Mouse (Mus musculus) forebrain, postnatal 0 days (tissue): ENCODE measurements around the gene Pard3. TPM values are rescaled to one million over a fixed set of nuclear protein-coding genes. Genes with fewer than 3 reads are reported as not detected.

Source experiments
- ATAC-seq: fragments of 200-750 bp; cut with Nextera tagmentation; 2 replicates; pipeline ENCODE4 v1.8.0; 2017; ENCODE audit warnings: mild to moderate bottlenecking, moderate library complexity
- DNase-seq: peaks from one replicate; pipeline ENCODE4 v3.0.0-alpha.2; 2015
- H3K27ac ChIP-seq: fragments of 300-500 bp; sonication (generic); 2 replicates; pipeline ENCODE4 v1.5.1; 2014; ENCODE audit warnings: low read depth, mild to moderate bottlenecking, antibody characterized with exemption, low read length, moderate library complexity, mixed read lengths
- H3K27me3 ChIP-seq: fragments of 300-500 bp; sonication (generic); 2 replicates; pipeline ENCODE4 v1.6.1; 2014; ENCODE audit warnings: mild to moderate bottlenecking, low read length, mixed read lengths; ENCODE audit not compliant: insufficient read depth
- H3K36me3 ChIP-seq: fragments of 300-500 bp; sonication (generic); 2 replicates; pipeline ENCODE4 v1.6.1; 2014; ENCODE audit warnings: mild to moderate bottlenecking, moderate library complexity; ENCODE audit not compliant: insufficient read depth
- H3K4me1 ChIP-seq: fragments of 300-500 bp; sonication (generic); 2 replicates; pipeline ENCODE4 v1.6.1; 2014; ENCODE audit warnings: antibody characterized with exemption; ENCODE audit not compliant: insufficient read depth
- H3K4me2 ChIP-seq: fragments of 300-500 bp; sonication (generic); 2 replicates; pipeline ENCODE4 v1.6.1; 2014; ENCODE audit warnings: low read depth, mild to moderate bottlenecking, moderate library complexity
- H3K4me3 ChIP-seq: fragments of 300-500 bp; sonication (generic); 2 replicates; pipeline ENCODE4 v1.5.1; 2014; ENCODE audit warnings: low read depth, low read length, mixed read lengths
- H3K9ac ChIP-seq: fragments of 300-500 bp; sonication (generic); 2 replicates; pipeline ENCODE4 v1.6.1; 2014; ENCODE audit warnings: mild to moderate bottlenecking
- H3K9me3 ChIP-seq: fragments of 300-500 bp; sonication (generic); 2 replicates; pipeline ENCODE4 v1.6.1; 2016; ENCODE audit warnings: low read length
- CTCF ChIP-seq: sonication (generic); IDR thresholded peaks from 2 replicates; pipeline ENCODE4 v1.5.1; 2016; ENCODE audit warnings: antibody characterized with exemption, control low read depth, low read depth
- WGBS: fragments of 180-500 bp; shearing (Covaris S2); extraction: QIAGEN DNeasy Blood & Tissue Kit; methylation state at CpG from one replicate; pipeline ENCODE4 v1.1.7; 2014; 5-methylcytosine and 5-hydroxymethylcytosine counted together
- polyA plus RNA-seq: library from polyadenylated mRNA; unstranded; fragments of >200 nt; fragmentation: Nextera tagmentation; extraction: Ambion mirVana; gene quantifications from 2 replicates; pipeline ENCODE4 v1.2.1, GENCODE M21; 2015
- total RNA-seq: library from RNA; depleted of rRNA; stranded (reverse); fragments of >200 nt; gene quantifications from 2 replicates; pipeline ENCODE4 v1.2.3, GENCODE M21; 2014

Pard3 gene
- total and polyA plus RNA-seq, 2 experiments from 2014 or later, result 11.4 to 31.0 TPM

DNA sequence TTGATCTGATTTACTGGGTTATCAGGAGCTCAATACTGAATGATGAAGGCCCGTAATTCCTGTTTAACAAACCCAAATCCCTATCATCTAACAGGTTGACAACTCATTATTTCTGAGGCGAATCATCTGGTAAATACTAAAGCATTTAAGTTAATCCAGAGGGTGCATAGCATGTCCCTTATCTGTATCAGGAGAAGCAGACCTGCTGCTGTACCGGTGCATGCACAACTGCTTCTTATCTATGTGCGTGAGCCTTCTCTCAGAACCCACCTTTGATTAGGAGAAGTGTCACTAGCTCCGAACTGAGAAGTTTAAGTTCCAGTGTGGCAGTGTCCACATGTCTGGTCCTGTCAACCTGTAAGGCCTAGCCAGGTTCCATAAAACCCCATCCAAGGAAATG, 499.9 kb downstream of the Pard3 start:
- ATAC-seq (no peak), DNase-seq (no peak)
- H3K4me2 ChIP-seq, result no peak overlapping the region
- no peak for TF ChIP-seq CTCF
- no peaks in the 10 kb centered on the region for H3K9me3 ChIP-seq
- no peak overlapping the region for H3K27ac ChIP-seq
- H3K9ac ChIP-seq, result no peak overlapping the region
- H3K36me3 ChIP-seq, result no peaks in the 10 kb centered on the region
- no peaks in the 10 kb centered on the region for H3K4me1 ChIP-seq
- H3K27me3 ChIP-seq, result no peaks in the 10 kb centered on the region
- WGBS, result 97% methylated on average over 5 of the region's 5 CpGs
- H3K4me3 ChIP-seq, result no peak overlapping the region

DNA sequence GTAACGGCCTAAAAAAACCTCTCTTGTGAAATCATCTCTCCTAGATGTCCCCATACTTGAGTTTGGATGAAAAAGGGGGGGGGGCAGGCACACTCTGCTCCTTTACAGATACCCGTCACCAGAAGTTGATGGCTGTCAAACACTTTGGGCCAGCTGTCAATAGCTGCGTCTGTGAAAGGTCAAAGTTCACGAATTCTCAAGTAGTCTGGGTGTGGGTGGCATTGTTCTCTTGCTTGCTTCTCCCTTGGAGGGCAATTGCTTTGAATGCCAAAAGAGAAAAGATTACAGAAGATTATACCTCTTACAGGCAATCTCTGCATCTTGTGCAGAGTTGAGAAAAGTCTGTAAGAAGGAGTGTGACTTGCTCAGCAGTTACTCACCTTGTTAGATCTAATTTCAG, 500.7 kb downstream of the Pard3 start:
- ATAC-seq (no peak), DNase-seq (no peak)
- 32% methylated on average over 4 of the region's 4 CpGs for WGBS
- H3K36me3 ChIP-seq, result no peaks in the 10 kb centered on the region
- no peak overlapping the region for H3K27ac ChIP-seq
- no peaks in the 10 kb centered on the region for H3K27me3 ChIP-seq
- no peak overlapping the region for H3K9ac ChIP-seq
- no peak overlapping the region for H3K4me3 ChIP-seq
- H3K4me1 ChIP-seq, result no peaks in the 10 kb centered on the region
- no peak for TF ChIP-seq CTCF
- H3K4me2 ChIP-seq, result no peak overlapping the region
- H3K9me3 ChIP-seq, result no peaks in the 10 kb centered on the region

DNA sequence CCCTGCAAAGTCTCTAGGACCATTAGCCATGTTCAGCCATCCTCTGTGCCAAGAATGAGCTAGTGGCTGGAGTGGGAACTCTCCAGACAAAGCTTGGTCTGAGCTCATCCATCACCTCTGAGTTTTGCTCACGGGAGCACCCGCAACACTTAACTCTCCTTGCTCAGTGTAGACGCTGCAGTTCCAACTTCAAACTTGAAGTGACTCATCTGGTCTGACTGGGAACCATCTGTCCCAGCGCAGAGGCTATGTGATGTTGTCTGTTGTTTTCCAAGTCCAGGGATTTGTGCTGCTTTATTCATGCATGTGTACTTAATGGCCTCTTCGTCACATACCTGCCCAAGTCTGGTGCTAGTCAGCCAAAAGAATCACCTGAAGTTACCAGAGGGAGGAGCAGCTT, 505.5 kb downstream of the Pard3 start:
- Histone ChIP-seq H3K9ac (no peak overlapping the region), H3K4me2 (no peak overlapping the region), H3K4me3 (no peak overlapping the region), H3K27me3 (no peaks in the 10 kb centered on the region), H3K9me3 (no peaks in the 10 kb centered on the region), H3K27ac (no peak overlapping the region), H3K4me1 (no peaks in the 10 kb centered on the region), H3K36me3 (no peaks in the 10 kb centered on the region)
- 69% methylated on average over 5 of the region's 5 CpGs for WGBS
- DNase-seq, result no peak
- no peak; the same call in 1 of the 2 replicates for ATAC-seq
- no peak for TF ChIP-seq CTCF

DNA sequence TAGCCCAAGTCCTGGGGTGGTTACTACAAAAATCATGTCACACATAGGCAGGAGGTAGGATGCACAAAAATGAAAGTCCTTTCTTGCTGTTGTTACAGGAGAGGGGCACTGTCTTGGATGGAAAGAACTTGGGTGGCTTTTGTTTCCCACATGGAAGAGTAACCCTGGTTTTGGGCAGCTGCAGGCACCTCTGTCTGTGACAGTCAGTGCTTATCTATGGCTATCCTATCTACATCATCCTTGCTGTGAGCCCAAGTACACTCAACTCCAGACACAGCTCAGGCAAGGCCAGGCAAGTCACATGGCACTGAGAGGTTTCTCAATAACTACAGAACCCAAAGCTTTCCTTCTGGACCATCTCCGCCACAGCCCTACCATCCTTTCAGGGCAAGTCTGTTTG, 506.8 kb downstream of the Pard3 start:
- TF ChIP-seq CTCF, result no peak
- ATAC-seq, result no peak
- no peaks in the 10 kb centered on the region for H3K36me3 ChIP-seq
- H3K4me3 ChIP-seq, result no peak overlapping the region
- H3K4me2 ChIP-seq, result no peak overlapping the region
- H3K4me1 ChIP-seq, result no peaks in the 10 kb centered on the region
- 97% methylated on average over 1 of the region's 1 CpGs for WGBS
- no peak overlapping the region for H3K9ac ChIP-seq
- no peaks in the 10 kb centered on the region for H3K9me3 ChIP-seq
- no peak for DNase-seq
- no peak overlapping the region for H3K27ac ChIP-seq
- H3K27me3 ChIP-seq, result no peaks in the 10 kb centered on the region

DNA sequence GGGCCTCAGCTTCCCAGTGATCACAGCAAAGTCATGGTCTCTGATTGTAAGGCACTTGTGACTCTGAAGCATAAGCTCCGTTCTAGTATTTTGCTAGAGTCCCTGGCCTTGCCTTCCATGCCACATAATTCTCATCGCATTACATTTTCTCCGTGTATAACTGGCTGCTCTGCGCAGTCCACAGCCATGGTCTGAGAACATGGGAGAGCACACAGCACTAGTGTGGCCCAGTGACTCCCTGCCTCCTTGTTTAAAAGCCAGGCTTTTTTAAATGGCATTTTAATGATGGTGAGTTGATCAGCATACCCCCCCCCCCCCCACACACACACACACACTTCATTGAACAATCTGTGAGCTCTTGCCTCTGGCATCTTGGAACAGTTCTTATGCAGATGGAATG, 508.8 kb downstream of the Pard3 start:
- peak; percentile 16; the same call in 1 of the 2 replicates for ATAC-seq
- no peak overlapping the region for H3K27ac ChIP-seq
- no peaks in the 10 kb centered on the region for H3K4me1 ChIP-seq
- no peak for DNase-seq
- 56% methylated on average over 4 of the region's 4 CpGs for WGBS
- TF ChIP-seq CTCF, result no peak
- no peak overlapping the region for H3K4me2 ChIP-seq
- H3K4me3 ChIP-seq, result no peak overlapping the region
- H3K36me3 ChIP-seq, result no peaks in the 10 kb centered on the region
- H3K9me3 ChIP-seq, result no peaks in the 10 kb centered on the region
- H3K27me3 ChIP-seq, result no peaks in the 10 kb centered on the region
- no peak overlapping the region for H3K9ac ChIP-seq

DNA sequence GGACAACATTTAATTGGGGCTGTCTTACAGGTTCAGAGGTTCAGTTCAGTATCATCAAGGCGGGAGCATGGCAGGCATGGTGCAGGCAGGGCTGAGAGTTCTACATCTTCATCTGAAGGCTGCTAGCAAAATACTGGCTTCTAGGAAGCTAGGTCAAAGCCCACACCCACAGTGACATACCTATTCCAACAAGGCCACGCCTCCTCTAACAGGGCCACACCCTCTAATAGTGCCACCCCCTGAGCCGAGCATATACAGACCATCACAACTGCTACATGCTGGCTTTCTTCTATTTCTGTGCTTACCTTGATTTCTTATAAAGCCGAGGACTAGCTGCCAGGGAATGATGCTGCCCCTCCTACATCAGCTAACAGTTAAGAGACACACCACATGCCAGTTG, 513.0 kb downstream of the Pard3 start:
- Histone ChIP-seq H3K4me1 (no peaks in the 10 kb centered on the region), H3K9ac (no peak overlapping the region), H3K4me2 (no peak overlapping the region), H3K27ac (no peak overlapping the region), H3K36me3 (no peaks in the 10 kb centered on the region), H3K9me3 (no peaks in the 10 kb centered on the region), H3K27me3 (no peaks in the 10 kb centered on the region), H3K4me3 (no peak overlapping the region)
- DNase-seq, result no peak
- 94% methylated on average over 4 of the region's 4 CpGs for WGBS
- no peak for TF ChIP-seq CTCF
- no peak for ATAC-seq

DNA sequence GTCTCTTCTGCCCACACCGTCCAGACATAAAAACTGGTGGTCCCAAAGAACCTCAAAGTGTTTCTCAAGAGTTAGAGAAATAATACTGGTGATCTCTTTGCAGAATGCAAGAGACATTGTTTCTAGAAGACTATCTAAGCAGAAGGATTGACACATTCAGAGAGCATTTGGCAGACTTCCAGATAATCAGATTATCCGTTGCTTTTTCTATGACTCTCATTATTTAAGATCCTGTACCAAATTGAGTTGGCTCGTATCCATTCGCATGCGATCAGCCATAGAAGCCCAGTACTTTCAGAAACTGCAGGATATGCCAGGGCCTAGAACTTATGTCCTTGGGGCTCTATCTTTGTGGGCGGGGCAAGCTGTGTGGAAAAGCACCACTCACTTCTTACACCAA, 514.0 kb downstream of the Pard3 start:
- Histone ChIP-seq H3K36me3 (no peaks in the 10 kb centered on the region), H3K4me2 (no peak overlapping the region), H3K9me3 (no peaks in the 10 kb centered on the region), H3K4me1 (no peaks in the 10 kb centered on the region), H3K9ac (no peak overlapping the region), H3K4me3 (no peak overlapping the region), H3K27ac (no peak overlapping the region), H3K27me3 (no peaks in the 10 kb centered on the region)
- DNase-seq (no peak), ATAC-seq (no peak)
- TF ChIP-seq CTCF, result no peak
- 25% methylated on average over 6 of the region's 6 CpGs for WGBS

DNA sequence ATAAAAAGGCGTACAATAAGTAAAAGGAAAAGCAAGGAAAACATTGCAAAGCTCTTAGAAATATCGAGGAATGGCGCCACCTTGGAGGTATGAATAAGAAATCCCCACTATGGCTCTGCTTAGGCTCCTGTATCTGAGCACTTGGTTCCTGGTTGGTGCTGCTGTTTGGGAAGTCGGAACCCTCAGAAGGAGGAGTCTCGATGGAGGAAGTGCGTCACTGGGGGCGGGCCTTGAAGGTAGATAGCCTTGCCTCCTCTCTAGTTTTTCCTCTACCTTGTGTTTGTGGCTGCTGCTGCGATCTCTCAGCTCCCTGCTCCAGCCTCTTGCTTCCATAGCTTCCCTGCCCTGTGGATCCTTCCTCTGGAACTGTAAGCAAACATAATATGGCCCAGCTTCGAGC, 515.7 kb downstream of the Pard3 start:
- no peak overlapping the region for H3K4me2 ChIP-seq
- no peak overlapping the region for H3K27ac ChIP-seq
- no peaks in the 10 kb centered on the region for H3K4me1 ChIP-seq
- DNase-seq, result no peak
- WGBS, result 95% methylated on average over 9 of the region's 9 CpGs
- no peaks in the 10 kb centered on the region for H3K36me3 ChIP-seq
- no peaks in the 10 kb centered on the region for H3K27me3 ChIP-seq
- H3K9ac ChIP-seq, result no peak overlapping the region
- no peak for TF ChIP-seq CTCF
- no peak overlapping the region for H3K4me3 ChIP-seq
- no peaks in the 10 kb centered on the region for H3K9me3 ChIP-seq
- ATAC-seq, result no peak
